Mouse (Mus musculus): ENCODE data around the gene Pacsin3.

Pacsin3 gene

DNA sequence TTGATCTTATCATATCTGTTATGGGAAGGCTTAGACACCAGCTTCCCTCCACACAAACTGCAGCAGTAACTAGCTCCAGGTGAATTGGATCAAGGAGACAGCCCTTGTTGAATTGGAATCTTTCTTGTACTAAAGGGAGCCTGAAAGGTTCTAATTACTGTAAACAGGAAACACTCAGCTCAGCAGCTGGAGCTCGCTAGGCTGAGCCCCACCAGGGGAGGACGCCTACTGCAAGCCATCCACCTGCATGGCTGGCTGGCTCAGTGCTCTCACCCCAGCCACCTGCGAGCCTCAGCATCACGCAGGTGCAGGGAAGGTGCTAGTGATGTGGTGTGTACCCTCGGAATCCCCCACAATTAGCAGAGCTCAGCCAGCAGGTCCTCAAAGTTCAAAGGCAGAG, 52.9 kb downstream of the Pacsin3 start:
- DNase-seq = no peak

DNA sequence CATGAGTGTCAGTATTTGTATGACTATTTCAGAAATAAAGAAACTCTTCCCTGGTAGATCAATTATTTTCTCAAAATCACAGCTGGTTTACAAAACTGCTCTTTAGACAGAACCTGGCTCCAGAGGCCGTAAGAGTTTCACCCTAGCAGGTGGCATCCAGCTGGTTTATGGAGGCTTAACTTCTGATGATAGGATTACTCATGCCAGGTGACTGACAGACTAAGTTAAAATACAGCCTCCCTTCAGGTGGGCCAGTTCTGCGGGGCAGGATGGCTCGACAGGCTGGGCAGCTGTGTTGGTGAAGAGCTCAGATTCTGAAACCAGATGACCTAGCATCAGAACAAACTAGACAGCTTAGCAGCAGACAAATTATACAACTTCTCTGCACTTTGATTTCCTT, 53.8 kb downstream of the Pacsin3 start:
- DNase-seq = no peak

GRCm38 (mm10) chr2:91312578-91313311, 57.0 kb downstream of the Pacsin3 start:
- peak; percentile 73 for DNase-seq

- DNase-seq = peak; percentile 16
These were observed 58.4 kb downstream of the Pacsin3 start for GRCm38 (mm10) chr2:91314184-91314583.

Data from lung, postnatal 10 days (tissue).